Mouse (Mus musculus) stomach, postnatal 0 days (tissue): ENCODE measurements at regions not wholly inside any gene's neighbourhood (a gene's known extent, or its start where the extent isn't known, plus 50 kb on each side); places are given as distances from the start of the nearest gene placed in this dataset.
A peak's percentile ranks its signal among the peaks of the same experiment; 100 is the strongest.
"Not testable (repeated sequence)": the region's sequence is repeated elsewhere in the genome, so short reads cannot be mapped to it uniquely, and the experiment has no call there.

Source experiments
- ATAC-seq: fragments of 200-750 bp; cut with Nextera tagmentation; 2 replicates; pipeline ENCODE4 v1.8.0; 2017; ENCODE audit not compliant: low FRiP score, low TSS enrichment
- DNase-seq: peaks from one replicate; pipeline ENCODE4 v3.0.0-alpha.2; 2016; ENCODE audit warnings: low spot score
- H3K27ac ChIP-seq: fragments of 300-500 bp; sonication (generic); replicated peaks from 2 replicates; pipeline ENCODE4 v1.5.1; 2014; ENCODE audit warnings: mild to moderate bottlenecking, control low read depth
- H3K27me3 ChIP-seq: fragments of 300-500 bp; sonication (generic); 2 replicates; pipeline ENCODE4 v1.6.1; 2014; ENCODE audit warnings: low read length; ENCODE audit not compliant: control insufficient read depth, insufficient read depth
- H3K36me3 ChIP-seq: fragments of 300-500 bp; sonication (generic); 2 replicates; pipeline ENCODE4 v1.6.1; 2014; ENCODE audit warnings: low read length, mixed read lengths; ENCODE audit not compliant: control insufficient read depth, insufficient read depth
- H3K4me1 ChIP-seq: fragments of 300-500 bp; sonication (generic); replicated peaks from 2 replicates; pipeline ENCODE4 v1.6.1; 2014; ENCODE audit warnings: antibody characterized with exemption; ENCODE audit not compliant: control insufficient read depth, insufficient read depth
- H3K4me2 ChIP-seq: fragments of 300-500 bp; sonication (generic); replicated peaks from 2 replicates; pipeline ENCODE4 v1.6.1; 2014; ENCODE audit warnings: low read depth, mild to moderate bottlenecking, control low read depth, moderate library complexity
- H3K4me3 ChIP-seq: fragments of 300-500 bp; sonication (generic); 2 replicates; pipeline ENCODE4 v1.5.1; 2014; ENCODE audit warnings: low read depth, low read length, control low read depth
- H3K9ac ChIP-seq: fragments of 300-500 bp; sonication (generic); 2 replicates; pipeline ENCODE4 v1.6.1; 2014; ENCODE audit warnings: mild to moderate bottlenecking, low read length, control low read depth, mixed read lengths
- H3K9me3 ChIP-seq: fragments of 300-500 bp; sonication (generic); 2 replicates; pipeline ENCODE4 v1.6.1; 2016; ENCODE audit warnings: low read length; ENCODE audit not compliant: control insufficient read depth
- CTCF ChIP-seq: IDR thresholded peaks from 2 replicates; pipeline ENCODE4 v1.5.1; 2016; ENCODE audit warnings: antibody characterized with exemption, low read depth, mild to moderate bottlenecking, moderate library complexity
- EP300 ChIP-seq: optimal IDR thresholded peaks from 2 replicates; pipeline ENCODE3; 2016; ENCODE audit warnings: antibody characterized with exemption
- WGBS: fragments of 180-500 bp; shearing (Covaris S2); extraction: QIAGEN DNeasy Blood & Tissue Kit; methylation state at CpG from one replicate; pipeline ENCODE4 v1.1.7; 2014; 5-methylcytosine and 5-hydroxymethylcytosine counted together

GRCm38 (mm10) chr17:10150403-10150689 is 169.3 kb downstream of the Qk start:
- H3K27me3 ChIP-seq, H3K4me2 ChIP-seq, H3K36me3 ChIP-seq, H3K27ac ChIP-seq, H3K4me1 ChIP-seq, DNase-seq, H3K4me3 ChIP-seq, H3K9me3 ChIP-seq, H3K9ac ChIP-seq: not testable (repeated sequence)
- WGBS, result 88% methylated on average over 1 of the region's 2 CpGs
- ATAC-seq, result peak; percentile 40; the same call in 1 of the 2 replicates

- TF ChIP-seq EP300 (no peak), CTCF (no peak)
- no peaks in the 10 kb centered on the region for H3K9me3 ChIP-seq
- WGBS, result 61% methylated on average over 8 of the region's 8 CpGs
- no peak overlapping the region for H3K4me2 ChIP-seq
- no peaks in the 10 kb centered on the region for H3K27me3 ChIP-seq
- H3K36me3 ChIP-seq, result no peaks in the 10 kb centered on the region
- ATAC-seq (peak; percentile 54; the same call in 1 of the 2 replicates), DNase-seq (peak; percentile 16)
- H3K9ac ChIP-seq, result no peak overlapping the region
- no peak overlapping the region for H3K4me3 ChIP-seq
- no peak overlapping the region for H3K27ac ChIP-seq
- no peaks in the 10 kb centered on the region for H3K4me1 ChIP-seq
Observed at GRCm38 (mm10) chr17:10149682-10150402, 169.8 kb downstream of the Qk start.

- TF ChIP-seq CTCF (no peak), EP300 (no peak)
Observed at GRCm38 (mm10) chr17:10147106-10147505, 172.5 kb downstream of the Qk start.

GRCm38 (mm10) chr17:10146576-10146975 is 173.1 kb downstream of the Qk start:
- H3K27ac ChIP-seq, result no peak overlapping the region
- no peak for DNase-seq
- no peak for ATAC-seq
- H3K27me3 ChIP-seq, result no peaks in the 10 kb centered on the region
- no peaks in the 10 kb centered on the region for H3K36me3 ChIP-seq
- no peak overlapping the region for H3K4me3 ChIP-seq
- 46% methylated on average over 3 of the region's 3 CpGs for WGBS
- H3K4me1 ChIP-seq, result no peaks in the 10 kb centered on the region
- TF ChIP-seq CTCF (no peak), EP300 (no peak)
- no peak overlapping the region for H3K4me2 ChIP-seq
- no peak overlapping the region for H3K9ac ChIP-seq
- no peaks in the 10 kb centered on the region for H3K9me3 ChIP-seq

More at GRCm38 (mm10) chr17:10147106-10147505, 172.5 kb downstream of the Qk start:
- 56% methylated on average over 8 of the region's 8 CpGs for WGBS
- DNase-seq (no peak), ATAC-seq (no peak)
- Histone ChIP-seq H3K27ac (no peak overlapping the region), H3K36me3 (no peaks in the 10 kb centered on the region), H3K9ac (no peak overlapping the region), H3K9me3 (no peaks in the 10 kb centered on the region), H3K27me3 (no peaks in the 10 kb centered on the region), H3K4me1 (no peaks in the 10 kb centered on the region), H3K4me2 (no peak overlapping the region), H3K4me3 (no peak overlapping the region)

GRCm38 (mm10) chr17:10138847-10139246 is 180.8 kb downstream of the Qk start:
- Histone ChIP-seq H3K9me3 (no peaks in the 10 kb centered on the region), H3K4me2 (no peak overlapping the region), H3K27me3 (no peaks in the 10 kb centered on the region), H3K4me3 (no peak overlapping the region), H3K36me3 (no peaks in the 10 kb centered on the region), H3K4me1 (no peaks in the 10 kb centered on the region), H3K9ac (no peak overlapping the region), H3K27ac (no peak overlapping the region)
- TF ChIP-seq CTCF (no peak), EP300 (no peak)
- no peak for DNase-seq
- ATAC-seq, result no peak
- 20% methylated on average over 3 of the region's 3 CpGs for WGBS

- Histone ChIP-seq H3K27ac (no peak overlapping the region), H3K9ac (no peak overlapping the region), H3K9me3 (no peaks in the 10 kb centered on the region), H3K27me3 (no peaks in the 10 kb centered on the region), H3K36me3 (no peaks in the 10 kb centered on the region), H3K4me1 (no peaks in the 10 kb centered on the region), H3K4me3 (no peak overlapping the region), H3K4me2 (no peak overlapping the region)
- no peak for TF ChIP-seq EP300
- no peak for TF ChIP-seq CTCF
- no peak for DNase-seq
- WGBS, result 25% methylated on average over 4 of the region's 4 CpGs
- no peak for ATAC-seq
Observed at GRCm38 (mm10) chr17:10138374-10138773, 181.3 kb downstream of the Qk start.
